Mouse (Mus musculus) CH12.LX (cell line): ENCODE measurements around the gene Scgb1a1.
A peak's percentile ranks its signal among the peaks of the same experiment; 100 is the strongest.

ENCODE experiments used
- BHLHE40 ChIP-seq: IDR thresholded peaks from 2 replicates; pipeline ENCODE4 v1.6.1; 2011; ENCODE audit warnings: mild to moderate bottlenecking, low read depth, low read length, improper control_type of control experiment
- CTCF ChIP-seq, 2 experiments: IDR thresholded peaks in 1 of 2; conservative IDR thresholded peaks in 1 of 2; 2 replicates each; pipeline ENCODE4 v1.5.1; 2011 to 2012; ENCODE audit warnings: low read depth in 2 of 2, low read length in 2 of 2, improper control_type of control experiment in 1 of 2, inconsistent platforms in 1 of 2, mild to moderate bottlenecking in 1 of 2, moderate library complexity in 1 of 2
- EP300 ChIP-seq: IDR thresholded peaks from 2 replicates; pipeline ENCODE4 v1.6.1; 2011; ENCODE audit warnings: low read length, improper control_type of control experiment
- JUN ChIP-seq: IDR thresholded peaks from 2 replicates; pipeline ENCODE4 v1.6.1; 2011; ENCODE audit warnings: low read depth, mild to moderate bottlenecking, low read length, improper control_type of control experiment, moderate library complexity; ENCODE audit not compliant: insufficient read depth
- MAFK ChIP-seq: IDR thresholded peaks from 2 replicates; pipeline ENCODE4 v1.6.1; 2011; ENCODE audit warnings: low read length, improper control_type of control experiment; ENCODE audit not compliant: insufficient replicate concordance
- NRF1 ChIP-seq: IDR thresholded peaks from 2 replicates; pipeline ENCODE4 v1.6.1; 2014; ENCODE audit warnings: low read depth, mild to moderate bottlenecking, inconsistent platforms, low read length, improper control_type of control experiment, moderate library complexity
- POLR2A ChIP-seq: IDR thresholded peaks from 2 replicates; pipeline ENCODE4 v1.6.1; 2011; ENCODE audit warnings: low read depth, mild to moderate bottlenecking, improper control_type of control experiment, low read length
- TCF12 ChIP-seq: IDR thresholded peaks from 2 replicates; pipeline ENCODE4 v1.6.1; 2014; ENCODE audit warnings: low read depth, mild to moderate bottlenecking, inconsistent platforms, low read length, improper control_type of control experiment
- UBTF ChIP-seq: IDR thresholded peaks from 2 replicates; pipeline ENCODE4 v1.6.1; 2012; ENCODE audit warnings: low read depth, mild to moderate bottlenecking, inconsistent platforms, low read length, improper control_type of control experiment, moderate library complexity
- USF1 ChIP-seq: IDR thresholded peaks from 2 replicates; pipeline ENCODE4 v1.6.1; 2014; ENCODE audit warnings: low read depth, mild to moderate bottlenecking, inconsistent platforms, low read length, improper control_type of control experiment
- ZKSCAN1 ChIP-seq: IDR thresholded peaks from 2 replicates; pipeline ENCODE4 v1.6.1; 2012; ENCODE audit warnings: low read depth, inconsistent platforms, low read length, improper control_type of control experiment, borderline replicate concordance

DNA sequence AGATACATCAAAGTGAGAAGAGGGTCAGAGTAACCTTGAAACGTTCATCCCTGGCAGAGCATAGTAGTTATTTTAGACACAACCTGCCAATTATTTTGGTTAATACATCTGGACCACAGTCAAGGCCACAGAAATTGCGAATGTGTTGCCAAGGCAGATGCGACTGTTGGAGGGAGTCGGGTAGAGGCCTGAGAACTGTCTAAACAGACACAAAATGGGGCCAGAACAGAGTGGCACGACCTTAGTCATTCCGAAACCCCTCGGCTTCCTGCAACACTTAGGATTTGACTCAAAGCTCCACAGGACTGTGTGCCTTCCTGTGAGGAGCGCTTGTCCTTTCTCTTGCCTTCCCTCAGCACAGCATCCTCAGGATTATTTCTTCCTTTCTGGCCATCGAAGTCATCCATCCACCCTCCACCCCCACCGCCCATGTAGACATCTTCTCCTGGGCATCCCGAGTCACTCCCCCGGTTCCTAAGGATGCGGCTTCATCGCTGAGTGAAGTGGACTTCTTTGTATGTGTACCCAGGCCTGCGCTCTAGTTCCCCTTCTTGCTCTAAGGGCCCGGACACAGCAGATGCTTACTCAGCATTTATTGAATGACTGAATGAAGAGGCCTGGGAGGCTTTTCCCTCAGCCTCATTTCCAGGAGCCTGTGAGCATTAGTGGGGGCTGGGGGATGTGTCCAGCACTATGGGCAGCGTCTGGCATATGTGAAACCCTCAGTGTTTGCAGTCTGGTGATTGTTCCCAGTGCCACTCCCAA is 12.7 kb upstream of the Scgb1a1 start:
- TF ChIP-seq POLR2A (peak; percentile 42; the same call in 1 of the 2 replicates), JUN (peak; percentile 97), ZKSCAN1 (no peak), CTCF (conservative IDR thresholded peaks at IDR 0.05 in 1 of 2, IDR thresholded peaks at IDR 0.05 in 1 of 2; ENCODE audit: low read depth in 2 of 2, low read length in 2 of 2) (no peak), EP300 (peak; percentile 98), NRF1 (0 out of 2 replicates have a peak, but pooled peaks have one; percentile 26), BHLHE40 (peak; percentile 78), TCF12 (peak; percentile 74), MAFK (peak; percentile 100), USF1 (no peak), UBTF (no peak)
